Mouse (Mus musculus) midbrain, postnatal 0 days (tissue): ENCODE results near the gene Me1. TPM values are rescaled to one million over a fixed set of nuclear protein-coding genes. Genes with fewer than 3 reads are reported as not detected.

Source experiments
- ATAC-seq: fragments of 200-750 bp; cut with Nextera tagmentation; 2 replicates; pipeline ENCODE4 v1.8.0; 2017; ENCODE audit warnings: moderate number of reproducible peaks, mild to moderate bottlenecking, moderate TSS enrichment, moderate library complexity; ENCODE audit not compliant: low FRiP score
- DNase-seq: peaks from one replicate; pipeline ENCODE4 v3.0.0-alpha.2; 2015; ENCODE audit warnings: low spot score
- H3K27ac ChIP-seq: fragments of 300-500 bp; sonication (generic); 2 replicates; pipeline ENCODE4 v1.5.1; 2014; ENCODE audit warnings: low read depth, mild to moderate bottlenecking, low read length, mixed read lengths
- H3K27me3 ChIP-seq: fragments of 300-500 bp; sonication (generic); 2 replicates; pipeline ENCODE4 v1.6.1; 2014; ENCODE audit warnings: low read length, control low read depth, mixed read lengths; ENCODE audit not compliant: insufficient read depth
- H3K36me3 ChIP-seq: fragments of 300-500 bp; sonication (generic); 2 replicates; pipeline ENCODE4 v1.6.1; 2014; ENCODE audit warnings: low read length, control low read depth, mixed read lengths; ENCODE audit not compliant: insufficient read depth
- H3K4me1 ChIP-seq: fragments of 300-500 bp; sonication (generic); 2 replicates; pipeline ENCODE4 v1.6.1; 2014; ENCODE audit warnings: mild to moderate bottlenecking, control low read depth, antibody characterized with exemption, low read length, mixed read lengths; ENCODE audit not compliant: insufficient read depth
- H3K4me2 ChIP-seq: fragments of 300-500 bp; sonication (generic); 2 replicates; pipeline ENCODE4 v1.6.1; 2014; ENCODE audit warnings: low read depth, mild to moderate bottlenecking, low read length, mixed read lengths; ENCODE audit not compliant: poor library complexity, severe bottlenecking
- H3K4me3 ChIP-seq: fragments of 300-500 bp; sonication (generic); 2 replicates; pipeline ENCODE4 v1.5.1; 2014; ENCODE audit warnings: low read depth, mild to moderate bottlenecking, low read length, moderate library complexity
- H3K9ac ChIP-seq: fragments of 300-500 bp; sonication (generic); replicated peaks from 2 replicates; pipeline ENCODE4 v1.6.1; 2014; ENCODE audit warnings: mild to moderate bottlenecking, low read length, moderate library complexity, mixed read lengths; ENCODE audit not compliant: poor library complexity, severe bottlenecking
- H3K9me3 ChIP-seq: fragments of 300-500 bp; sonication (generic); 2 replicates; pipeline ENCODE4 v1.6.1; 2016; ENCODE audit warnings: low read length, control low read depth
- CTCF ChIP-seq: IDR thresholded peaks from 2 replicates; pipeline ENCODE4 v1.5.1; 2016; ENCODE audit warnings: antibody characterized with exemption, mild to moderate bottlenecking
- whole genome bisulfite sequencing: fragments of 180-500 bp; shearing (Covaris S2); extraction: QIAGEN DNeasy Blood & Tissue Kit; methylation state at CpG from one replicate; pipeline ENCODE4 v1.1.7; 2014; 5-methylcytosine and 5-hydroxymethylcytosine counted together
- polyA plus RNA-seq: library from polyadenylated mRNA; unstranded; fragments of >200 nt; fragmentation: Nextera tagmentation; extraction: Ambion mirVana; gene quantifications from 2 replicates; pipeline ENCODE4 v1.2.1, GENCODE M21; 2015
- total RNA-seq: library from RNA; depleted of rRNA; stranded (reverse); fragments of >200 nt; gene quantifications from 2 replicates; pipeline ENCODE4 v1.2.3, GENCODE M21; 2014

The Me1 gene
- total and polyA plus RNA-seq, 2 experiments from 2014 or later: 37.0 to 64.7 TPM

DNA sequence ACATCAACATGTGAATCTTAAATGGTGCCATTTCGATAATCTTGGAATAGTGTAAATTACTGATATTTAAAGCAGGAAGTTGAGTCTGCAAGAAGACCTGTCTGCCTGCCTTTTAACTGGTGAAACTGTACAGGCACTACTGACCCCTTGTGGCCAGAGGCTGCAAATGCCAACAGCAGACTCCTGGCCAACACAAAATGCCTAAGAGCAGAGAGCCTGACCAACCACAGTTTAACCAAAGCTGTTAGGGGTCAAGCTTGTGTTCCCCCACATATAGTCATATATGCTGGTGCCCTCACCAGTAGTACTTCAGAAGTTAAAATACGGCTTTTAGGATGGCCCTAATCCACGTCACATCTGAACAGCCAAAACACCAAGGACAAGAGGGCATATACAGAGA, 112.0 kb downstream of the Me1 start:
- 0 out of 2 replicates have a peak, but pooled peaks have one; percentile 45 for ATAC-seq
- H3K27ac ChIP-seq: no peak overlapping the region
- WGBS: 53% methylated on average over 3 of the region's 3 CpGs
- no peak overlapping the region for H3K9ac ChIP-seq
- H3K4me1 ChIP-seq: no peaks in the 10 kb centered on the region
- 0 out of 2 replicates have a peak, but pooled peaks cover 8% of the 10 kb centered on the region for H3K36me3 ChIP-seq
- H3K4me3 ChIP-seq: no peak overlapping the region
- no peaks in the 10 kb centered on the region for H3K9me3 ChIP-seq
- peak; percentile 94 for TF ChIP-seq CTCF
- H3K27me3 ChIP-seq: no peaks in the 10 kb centered on the region
- peak; percentile 76 for DNase-seq
- no peak overlapping the region for H3K4me2 ChIP-seq

DNA sequence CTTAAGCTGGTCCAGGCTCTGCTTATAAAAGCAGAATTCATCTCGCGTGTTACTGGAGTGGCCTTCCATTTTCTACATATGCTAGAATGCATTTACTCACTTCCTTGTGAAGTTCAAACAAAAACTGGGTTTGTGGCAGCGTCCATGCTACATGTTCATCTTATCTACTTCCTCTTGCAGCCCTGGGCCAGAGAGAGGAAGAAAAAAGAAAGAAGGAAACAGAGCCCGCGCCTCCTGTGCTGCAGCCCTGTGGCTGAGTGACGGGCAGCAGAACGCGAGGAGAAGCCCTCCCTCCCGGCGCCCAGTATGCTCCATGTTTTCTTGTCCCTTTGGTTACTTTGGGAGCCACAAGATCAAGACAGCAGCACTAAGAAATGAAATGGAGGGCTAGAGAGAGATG, 116.1 kb downstream of the Me1 start:
- no peaks in the 10 kb centered on the region for H3K27me3 ChIP-seq
- H3K36me3 ChIP-seq: 0 out of 2 replicates have a peak, but pooled peaks cover 6% of the 10 kb centered on the region
- no peak overlapping the region for H3K4me3 ChIP-seq
- H3K9ac ChIP-seq: no peak overlapping the region
- H3K27ac ChIP-seq: no peak overlapping the region
- WGBS: 86% methylated on average over 10 of the region's 10 CpGs
- DNase-seq (no peak), ATAC-seq (no peak)
- TF ChIP-seq CTCF: no peak
- H3K9me3 ChIP-seq: no peaks in the 10 kb centered on the region
- H3K4me2 ChIP-seq: no peak overlapping the region
- no peaks in the 10 kb centered on the region for H3K4me1 ChIP-seq

DNA sequence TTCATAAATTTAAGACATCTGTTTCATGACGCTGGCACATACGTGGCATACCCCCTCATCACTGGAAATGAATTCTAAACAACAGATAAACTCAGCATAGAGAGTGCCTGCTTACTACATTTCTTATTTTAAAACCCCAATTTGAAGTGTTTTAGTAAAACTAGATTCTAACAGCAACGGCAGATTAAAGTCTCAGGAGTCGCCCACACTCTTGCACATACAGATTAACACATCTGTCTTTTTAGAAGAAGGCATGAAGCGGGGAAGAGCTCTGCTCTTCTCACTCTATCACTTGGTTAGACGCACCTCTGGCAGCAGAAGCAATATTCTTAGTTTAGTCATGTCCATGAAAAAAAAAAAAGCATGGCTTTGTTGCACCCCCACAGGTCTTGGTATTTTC, 120.6 kb downstream of the Me1 start:
- DNase-seq: no peak
- 91% methylated on average over 6 of the region's 6 CpGs for whole genome bisulfite sequencing
- no peaks in the 10 kb centered on the region for H3K27me3 ChIP-seq

DNA sequence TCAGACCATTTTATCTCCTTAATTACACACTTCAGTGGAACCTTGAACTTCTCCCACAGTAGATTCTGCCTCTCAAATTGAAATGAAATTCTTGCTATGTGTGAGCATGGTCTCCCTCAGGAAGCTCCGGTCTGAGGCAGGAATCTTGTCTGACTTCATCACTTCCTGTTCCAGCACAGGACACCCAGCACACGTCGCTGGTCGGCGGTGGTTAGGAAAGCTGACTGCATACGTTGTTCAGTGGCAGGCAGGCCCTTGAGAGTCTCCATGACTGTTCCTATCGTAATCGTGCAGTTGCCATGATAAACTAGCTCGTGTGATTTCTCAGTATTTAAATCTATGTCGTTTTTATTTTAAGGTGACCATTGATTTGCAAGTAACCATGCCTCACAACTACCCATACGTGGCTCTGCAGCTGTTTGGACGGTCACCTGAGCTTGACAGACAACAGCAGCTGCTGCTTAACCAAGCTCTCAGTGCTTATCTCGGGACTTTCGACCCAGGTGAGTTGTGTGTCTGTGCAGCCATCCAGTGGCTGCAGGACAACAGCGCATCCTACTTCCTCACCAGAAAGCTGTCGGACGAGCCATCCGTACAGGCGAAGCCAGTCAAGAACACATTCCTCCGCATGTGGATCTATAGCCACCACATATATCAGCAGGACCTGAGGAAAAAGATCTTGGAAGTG, 122.0 kb downstream of the Me1 start:
- Histone ChIP-seq H3K36me3 (peaks cover 4% of the 10 kb centered on the region; the same call in 1 of the 2 replicates), H3K27ac (no peak overlapping the region), H3K9ac (no peak overlapping the region), H3K4me1 (peaks cover 7% of the 10 kb centered on the region; the same call in 1 of the 2 replicates), H3K27me3 (no peaks in the 10 kb centered on the region), H3K9me3 (no peaks in the 10 kb centered on the region), H3K4me2 (no peak overlapping the region), H3K4me3 (no peak overlapping the region)
- no peak for ATAC-seq
- 88% methylated on average over 20 of the region's 20 CpGs for WGBS
- DNase-seq: no peak
- TF ChIP-seq CTCF: no peak

More for the DNA sequence above, 120.6 kb downstream of the Me1 start:
- H3K4me1 ChIP-seq: peaks cover 5% of the 10 kb centered on the region; the same call in 1 of the 2 replicates
- no peak overlapping the region for H3K4me3 ChIP-seq
- H3K27ac ChIP-seq: no peak overlapping the region
- H3K36me3 ChIP-seq: no peaks in the 10 kb centered on the region; the same call in 1 of the 2 replicates
- H3K9ac ChIP-seq: no peak overlapping the region
- no peak overlapping the region for H3K4me2 ChIP-seq
- no peaks in the 10 kb centered on the region for H3K9me3 ChIP-seq
- TF ChIP-seq CTCF: no peak
- ATAC-seq: no peak

DNA sequence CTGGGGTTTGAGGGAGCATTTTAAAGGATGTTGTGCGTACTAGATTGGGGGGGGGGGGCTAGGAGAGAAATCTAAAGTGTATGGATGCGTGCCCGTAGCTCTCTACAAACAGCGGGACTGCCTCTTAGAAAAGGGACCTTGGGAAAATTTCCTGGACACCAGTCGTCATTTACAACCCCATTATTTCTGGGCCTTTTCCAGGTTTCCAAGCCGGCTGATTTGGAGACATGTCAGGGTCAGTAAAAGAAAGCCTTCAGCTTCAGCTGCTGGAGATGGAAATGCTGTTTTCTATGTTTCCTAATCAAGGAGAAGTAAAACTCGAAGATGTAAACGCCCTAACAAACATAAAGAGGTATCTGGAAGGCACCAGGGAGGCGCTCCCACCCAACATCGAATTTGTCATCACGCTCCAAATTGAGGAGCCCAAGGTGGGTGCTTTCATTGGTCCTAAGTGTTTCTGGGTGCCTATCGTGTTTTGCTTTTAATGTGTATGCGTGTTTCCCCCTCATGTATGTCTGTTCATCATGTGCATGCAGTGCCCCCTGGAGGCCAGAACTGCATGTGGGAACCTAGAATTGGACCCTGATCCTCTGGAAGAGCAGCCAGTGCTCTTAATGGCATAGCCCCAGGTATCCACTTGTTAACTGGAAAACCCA, 123.0 kb downstream of the Me1 start:
- H3K4me1 ChIP-seq: peaks cover 7% of the 10 kb centered on the region; the same call in 1 of the 2 replicates
- no peaks in the 10 kb centered on the region for H3K9me3 ChIP-seq
- no peak; the same call in 1 of the 2 replicates for ATAC-seq
- H3K27ac ChIP-seq: peak overlapping the region; percentile 70; the same call in 1 of the 2 replicates
- H3K4me3 ChIP-seq: peak overlapping the region; percentile 73
- DNase-seq: peak; percentile 80
- peak overlapping the region; percentile 98 for H3K4me2 ChIP-seq
- peak overlapping the region; percentile 86 for H3K9ac ChIP-seq
- H3K27me3 ChIP-seq: no peaks in the 10 kb centered on the region
- 7% methylated on average over 13 of the region's 13 CpGs for WGBS
- H3K36me3 ChIP-seq: peaks cover 4% of the 10 kb centered on the region
- peak; percentile 88 for TF ChIP-seq CTCF

DNA sequence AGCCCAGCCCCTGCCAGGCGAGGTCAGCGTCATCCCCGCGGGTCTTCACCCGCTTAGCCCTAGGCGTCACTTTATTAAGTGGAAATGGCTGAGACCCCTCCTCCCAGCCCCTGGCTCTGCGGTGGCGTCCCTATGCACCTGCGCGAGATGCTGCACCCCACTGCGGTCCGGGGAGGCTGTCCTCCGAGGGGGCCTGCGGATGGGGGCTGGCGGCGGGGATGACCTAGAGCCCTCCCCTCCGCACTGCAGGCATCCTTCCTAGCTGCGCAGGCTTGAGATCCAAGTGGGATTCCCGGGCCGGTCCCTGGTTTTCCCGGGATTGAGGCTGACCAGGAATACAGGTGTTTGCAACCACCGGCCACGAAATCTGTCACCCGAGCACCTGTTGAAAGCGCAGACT, 123.6 kb downstream of the Me1 start:
- Histone ChIP-seq H3K4me3 (peak overlapping the region; percentile 73), H3K27ac (peak overlapping the region; percentile 70), H3K27me3 (no peaks in the 10 kb centered on the region), H3K9ac (peak overlapping the region; percentile 86), H3K4me2 (peak overlapping the region; percentile 98), H3K36me3 (peaks cover 4% of the 10 kb centered on the region), H3K4me1 (peaks cover 7% of the 10 kb centered on the region; the same call in 1 of the 2 replicates), H3K9me3 (no peaks in the 10 kb centered on the region)
- ATAC-seq (peak; percentile 64), DNase-seq (peak; percentile 22)
- WGBS: 1% methylated on average over 25 of the region's 25 CpGs
- TF ChIP-seq CTCF: no peak
